Mouse (Mus musculus): ENCODE results near the gene Gemin6. TPM values are rescaled to one million over a fixed set of nuclear protein-coding genes. Genes with fewer than 3 reads are reported as not detected.

The Gemin6 gene
- 4.3 TPM for polyA plus RNA-seq (2017; shearing (Covaris generic))

DNA sequence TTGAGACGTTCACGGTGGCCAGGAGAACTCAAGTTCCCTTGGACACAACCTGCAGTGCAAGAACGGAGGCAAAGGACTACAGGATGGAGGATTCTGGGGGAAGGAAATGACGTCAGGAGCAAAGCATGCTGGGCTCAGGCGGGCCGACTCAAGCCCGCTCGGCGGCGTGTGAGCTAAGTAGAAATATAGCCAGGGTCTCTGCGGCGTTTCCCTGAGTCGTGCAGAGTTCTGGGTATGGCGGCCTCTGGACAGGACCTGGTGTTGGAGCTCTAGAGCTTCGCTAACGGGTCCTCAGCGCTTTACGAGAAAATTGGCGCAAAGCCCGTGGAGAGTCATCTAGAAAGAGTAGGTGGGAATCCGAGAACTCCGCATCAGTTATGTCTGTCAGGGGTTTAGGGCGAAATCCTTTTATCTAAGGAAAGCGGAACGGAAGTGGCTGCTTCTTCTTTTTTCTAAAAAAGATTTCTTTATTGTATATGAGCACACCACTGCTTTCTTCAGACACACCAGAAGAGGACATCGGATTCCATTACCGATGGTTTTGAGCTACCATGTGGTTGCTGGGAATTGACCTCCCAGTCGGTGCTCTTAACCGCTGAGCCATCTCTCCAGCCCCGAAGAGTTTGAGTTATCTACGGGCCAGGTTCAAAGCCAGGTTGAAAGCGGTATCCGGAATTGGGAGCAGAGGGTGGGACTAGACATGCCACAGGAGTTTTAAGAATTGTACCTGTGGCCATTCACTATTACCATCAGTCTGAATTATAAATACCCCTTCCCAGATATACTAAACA is at the start of gene Gemin6:
Gemin6 (plus strand) TSS at position 116 of the 791 bp plus-strand sequence.

DNA sequence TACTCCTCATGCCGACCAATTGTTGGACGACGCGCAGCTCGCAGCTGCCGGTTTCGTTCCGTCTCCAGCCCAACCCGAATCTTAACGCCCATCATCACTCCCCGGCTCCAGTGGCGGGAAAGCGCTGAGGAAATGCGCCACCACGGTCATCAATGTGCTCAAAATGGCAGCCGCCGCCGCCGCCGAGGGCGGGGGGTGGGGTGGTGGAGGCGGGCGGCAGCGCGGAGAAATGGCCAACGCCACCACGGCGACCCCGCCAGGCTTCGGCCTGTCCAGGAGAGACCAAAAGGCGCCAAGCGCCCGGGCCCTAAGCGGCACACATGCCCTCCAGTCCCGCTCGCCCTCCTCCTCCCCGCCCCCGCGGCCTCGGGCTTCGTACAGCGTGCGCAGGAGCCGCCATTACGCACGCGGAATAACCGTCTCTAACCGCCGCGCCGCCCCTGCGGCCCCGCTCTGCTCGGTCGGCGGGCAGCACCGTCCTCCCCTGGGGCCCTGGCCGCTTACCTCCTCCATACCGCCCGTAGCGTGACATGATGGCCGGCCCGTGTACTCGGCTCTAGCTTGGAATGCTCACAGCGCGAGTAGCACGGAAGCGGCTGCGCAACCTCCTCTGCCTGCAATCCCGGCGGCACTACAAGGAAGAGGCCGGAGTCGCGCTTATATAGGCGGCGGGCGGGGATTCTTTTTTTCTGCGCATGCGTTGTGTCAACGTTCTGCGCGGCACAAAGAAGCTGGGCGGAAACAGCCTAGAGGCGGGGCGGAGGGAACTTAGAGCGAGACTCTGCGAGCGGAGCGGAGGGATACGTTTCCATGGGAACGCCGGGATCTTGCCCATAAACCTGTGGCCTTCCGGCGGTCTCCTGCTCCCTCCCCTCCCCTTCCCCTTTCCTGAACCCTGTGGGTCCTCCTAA is 17.3 kb upstream of the Gemin6 start, which contains the start of the genes Srsf7 and Ttc39d:
Srsf7 (minus strand) TSS at position 637 of the 911 bp plus-strand sequence.
Ttc39d (plus strand) TSS at position 790 of the 911 bp plus-strand sequence.

Other genes with a start within 250 kb of the Gemin6 start
- 52.7 TPM for gene Hnrnpll, start 162.1 kb upstream of the Gemin6 start, polyA plus RNA-seq (2017; shearing (Covaris generic))
- 11.0 TPM for gene Galm, start 97.0 kb upstream of the Gemin6 start, polyA plus RNA-seq (2017; shearing (Covaris generic))
- 778 TPM for gene Srsf7, start 17.1 kb upstream of the Gemin6 start, polyA plus RNA-seq (2017; shearing (Covaris generic))
- gene Ttc39d, start 17.0 kb upstream of the Gemin6 start, polyA plus RNA-seq (2017; shearing (Covaris generic)) = not detected
- gene Morn2, start 65.8 kb downstream of the Gemin6 start, polyA plus RNA-seq (2017; shearing (Covaris generic)) = 2.2 TPM
- gene Dhx57, start 66.0 kb downstream of the Gemin6 start, polyA plus RNA-seq (2017; shearing (Covaris generic)) = 17.6 TPM
- not detected for gene Arhgef33, start 83.0 kb downstream of the Gemin6 start, polyA plus RNA-seq (2017; shearing (Covaris generic))
- gene Gm10190, start 149.1 kb downstream of the Gemin6 start, polyA plus RNA-seq (2017; shearing (Covaris generic)) = not detected